ENCODE assay signal across 13 mouse cellular contexts in genomic region chr9:61314630-61315179, GRCm38 (mm10). TPM values are rescaled to one million over a fixed set of nuclear protein-coding genes. Genes with fewer than 3 reads are reported as not detected.
DNase-seq lines count a peak whose midpoint lies in the region; ATAC-seq and TF ChIP-seq lines count a peak whose summit lies in the region.
"Had no signal": no experiment of that assay in that cellular context is flagged by ENCODE, and none has a peak within 500 bp of the region (broad histone marks: within the 10 kb centered on the region; RNA-seq: fewer than 3 reads in every experiment).

No protein-coding gene starts in this region.

- H3K4me2 ChIP-seq in forebrain, embryonic 15.5 days (replicated peaks): no peak overlapping the region
- no peak overlapping the region for H3K4me2 ChIP-seq in intestine, embryonic 15.5 days (replicated peaks)
- no peak overlapping the region for H3K4me2 ChIP-seq in liver, postnatal 0 days (ENCODE audit: low read depth, low read length)
- H3K4me2 ChIP-seq: forebrain, embryonic 13.5 days had no signal

- no peaks in the 10 kb centered on the region for H3K36me3 ChIP-seq in forebrain, embryonic 10.5 days (replicated peaks)
- no peaks in the 10 kb centered on the region for H3K36me3 ChIP-seq in forebrain, embryonic 15.5 days
- no peaks in the 10 kb centered on the region for H3K36me3 ChIP-seq in liver, adult 2 months (ENCODE audit: control insufficient read depth, insufficient read depth, low read length)
- no peaks in the 10 kb centered on the region for H3K36me3 ChIP-seq in intestine, embryonic 15.5 days
- H3K36me3 ChIP-seq in liver, postnatal 0 days (replicated peaks; ENCODE audit: insufficient read depth, low read length): no peaks in the 10 kb centered on the region

- TF ChIP-seq CTCF in liver, adult 2 months (IDR thresholded peaks at IDR 0.05; ENCODE audit: low read depth, low read length): no peak
- TF ChIP-seq CTCF in liver, postnatal 0 days (IDR thresholded peaks at IDR 0.05; ENCODE audit: low read depth): no peak

- TF ChIP-seq POLR2A in liver, adult 2 months (IDR thresholded peaks at IDR 0.05; ENCODE audit: extremely low read depth, insufficient read depth, low read length): no peak

- no peak for ATAC-seq in forebrain, embryonic 15.5 days (replicated peaks)
- peak; percentile 37 for ATAC-seq in intestine, embryonic 15.5 days
- ATAC-seq in liver, postnatal 0 days: peak; percentile 93

- no peak overlapping the region for H3K4me3 ChIP-seq in forebrain, embryonic 10.5 days
- no peak overlapping the region for H3K4me3 ChIP-seq in forebrain, embryonic 15.5 days
- H3K4me3 ChIP-seq in liver, adult 2 months (ENCODE audit: insufficient read depth, low read depth, low read length): no peak overlapping the region
- H3K4me3 ChIP-seq in intestine, embryonic 15.5 days (replicated peaks): no peak overlapping the region
- no peak overlapping the region for H3K4me3 ChIP-seq in liver, postnatal 0 days (ENCODE audit: low read depth, low read length)
- H3K4me3 ChIP-seq: forebrain, embryonic 13.5 days had no signal

- H3K27ac ChIP-seq in forebrain, embryonic 10.5 days: peak overlapping the region; percentile 37; the same call in 1 of the 2 replicates
- H3K27ac ChIP-seq in forebrain, embryonic 15.5 days (replicated peaks): no peak overlapping the region
- H3K27ac ChIP-seq in liver, adult 2 months (replicated peaks; ENCODE audit: insufficient read depth, low read depth, low read length): no peak overlapping the region
- H3K27ac ChIP-seq in intestine, embryonic 15.5 days: peak overlapping the region; percentile 24; the same call in 1 of the 2 replicates
- H3K27ac ChIP-seq in liver, postnatal 0 days (ENCODE audit: low read depth): peak overlapping the region; percentile 66
- H3K27ac ChIP-seq: liver, embryonic 14.5 days had no signal

- WGBS in forebrain, embryonic 10.5 days: 71% methylated on average over 6 of the region's 6 CpGs
- WGBS in forebrain, embryonic 15.5 days: 78% methylated on average over 6 of the region's 6 CpGs
- WGBS in liver, adult 2 months: 13% methylated on average over 6 of the region's 6 CpGs
- 48% methylated on average over 6 of the region's 6 CpGs for WGBS in intestine, embryonic 15.5 days
- WGBS in liver, postnatal 0 days (ENCODE audit: insufficient replicate concordance): 47% methylated on average over 6 of the region's 6 CpGs

- H3K79me2 ChIP-seq in liver, adult 2 months (ENCODE audit: control insufficient read depth, insufficient read depth, low read length): no peaks in the 10 kb centered on the region

- no peak for DNase-seq in forebrain, embryonic 10.5 days (ENCODE audit: extremely low spot score, low spot score)
- peak; percentile 98 for DNase-seq in liver, adult 2 months (ENCODE audit: extremely low read depth, low read depth, low spot score)
- no peak for DNase-seq in liver
- peak; percentile 64 for DNase-seq in liver, postnatal 0 days
- DNase-seq in gastrocnemius, postnatal 4 days (ENCODE audit: low spot score in 2 of 2): no peak
- no peak for DNase-seq in thymus, adult 18-20 months
- DNase-seq: cerebellum, adult 9-10 months; right cerebral cortex, postnatal 4 days; thymus, postnatal 14 days had no signal

- TF ChIP-seq EP300 in liver, postnatal 0 days (IDR thresholded peaks at IDR 0.05; ENCODE audit: low read depth): peak; percentile 49

- H3K4me1 ChIP-seq in forebrain, embryonic 10.5 days: peaks cover 69% of the 10 kb centered on the region
- peaks cover 40% of the 10 kb centered on the region for H3K4me1 ChIP-seq in forebrain, embryonic 15.5 days
- peaks cover 30% of the 10 kb centered on the region for H3K4me1 ChIP-seq in liver, adult 2 months (ENCODE audit: control insufficient read depth, insufficient read depth, low read length)
- peaks cover 30% of the 10 kb centered on the region for H3K4me1 ChIP-seq in intestine, embryonic 15.5 days (replicated peaks)
- peaks cover 13% of the 10 kb centered on the region for H3K4me1 ChIP-seq in liver, postnatal 0 days (ENCODE audit: insufficient read depth)

- H3K9me3 ChIP-seq in forebrain, embryonic 10.5 days: no peaks in the 10 kb centered on the region
- H3K9me3 ChIP-seq in forebrain, embryonic 15.5 days: no peaks in the 10 kb centered on the region
- no peaks in the 10 kb centered on the region for H3K9me3 ChIP-seq in intestine, embryonic 15.5 days
- H3K9me3 ChIP-seq in liver, postnatal 0 days (ENCODE audit: low read length): no peaks in the 10 kb centered on the region
- H3K9me3 ChIP-seq: forebrain, embryonic 13.5 days had no signal

- peaks cover 98% of the 10 kb centered on the region for H3K27me3 ChIP-seq in forebrain, embryonic 10.5 days (ENCODE audit: poor library complexity, severe bottlenecking)
- H3K27me3 ChIP-seq in forebrain, embryonic 15.5 days: 0 out of 2 replicates have a peak, but pooled peaks cover 4% of the 10 kb centered on the region
- H3K27me3 ChIP-seq in liver, adult 2 months (ENCODE audit: control insufficient read depth, insufficient read depth, low read length): no peaks in the 10 kb centered on the region
- H3K27me3 ChIP-seq in intestine, embryonic 15.5 days (replicated peaks): peaks cover 4% of the 10 kb centered on the region
- H3K27me3 ChIP-seq in liver, postnatal 0 days (ENCODE audit: insufficient read depth, low read length): 0 out of 2 replicates have a peak, but pooled peaks cover 6% of the 10 kb centered on the region

- no peak overlapping the region for H3K9ac ChIP-seq in forebrain, embryonic 15.5 days (replicated peaks)
- H3K9ac ChIP-seq in liver, adult 2 months (ENCODE audit: low read depth, low read length): no peak overlapping the region
- no peak overlapping the region for H3K9ac ChIP-seq in intestine, embryonic 15.5 days
- no peak overlapping the region for H3K9ac ChIP-seq in liver, postnatal 0 days (replicated peaks)
- H3K9ac ChIP-seq: liver, embryonic 14.5 days had no signal

RNA-seq across cellular contexts. Expression of gene Tle3, which starts 57.5 kb away (rescaled TPM):
- 43.4 and 45.6 TPM in 2 replicates for polyA plus RNA-seq in forebrain, embryonic 10.5 days (2016; fragmentation: Nextera tagmentation; extraction: Ambion mirVana)
- 39.9 and 40.9 TPM in 2 replicates for polyA plus RNA-seq in forebrain, embryonic 15.5 days (2015; fragmentation: Nextera tagmentation; extraction: Ambion mirVana)
- 2.4 and 2.9 TPM in 2 replicates for total RNA-seq in liver, adult 2 months (2014; rRNA removed)
- 9.7 and 14.8 TPM in 2 replicates for polyA plus RNA-seq in liver, adult 2 months (2012; rRNA removed)
- 18.6 and 20.3 TPM in 2 replicates for polyA plus RNA-seq in intestine, embryonic 15.5 days (2015; fragmentation: Nextera tagmentation; extraction: Ambion mirVana)
- 3.2 and 3.6 TPM in 2 replicates for polyA plus RNA-seq in liver, postnatal 0 days (2015; fragmentation: Nextera tagmentation; extraction: Ambion mirVana)
- total RNA-seq in gastrocnemius, postnatal 4 days (2021): 10 to 100 TPM; 35.0 to 47.8 TPM

Comparison
In these comparisons a context has a peak if more than half of its experiments do, and no peak if none do; other contexts are left out.
1. DNase-seq: peak in liver, adult 2 months (single experiment) and liver, postnatal 0 days (single experiment); none in forebrain, embryonic 10.5 days (single experiment), liver (single experiment), gastrocnemius, postnatal 4 days (0 of 2) and thymus, adult 18-20 months (0 of 2).
2. H3K27ac ChIP-seq: peak in forebrain, embryonic 10.5 days (single experiment), intestine, embryonic 15.5 days (single experiment) and liver, postnatal 0 days (single experiment); none in forebrain, embryonic 15.5 days (single experiment) and liver, adult 2 months (single experiment).